Mouse (Mus musculus): ENCODE measurements at regions not wholly inside any gene's neighbourhood (a gene's known extent, or its start where the extent isn't known, plus 50 kb on each side); places are given as distances from the start of the nearest gene placed in this dataset.
A peak's percentile ranks its signal among the peaks of the same experiment; 100 is the strongest.

GRCm38 (mm10) chr16:29973250-29973649 lies 90.9 kb upstream of the Hes1 start:
- DNase-seq = no peak

DNA sequence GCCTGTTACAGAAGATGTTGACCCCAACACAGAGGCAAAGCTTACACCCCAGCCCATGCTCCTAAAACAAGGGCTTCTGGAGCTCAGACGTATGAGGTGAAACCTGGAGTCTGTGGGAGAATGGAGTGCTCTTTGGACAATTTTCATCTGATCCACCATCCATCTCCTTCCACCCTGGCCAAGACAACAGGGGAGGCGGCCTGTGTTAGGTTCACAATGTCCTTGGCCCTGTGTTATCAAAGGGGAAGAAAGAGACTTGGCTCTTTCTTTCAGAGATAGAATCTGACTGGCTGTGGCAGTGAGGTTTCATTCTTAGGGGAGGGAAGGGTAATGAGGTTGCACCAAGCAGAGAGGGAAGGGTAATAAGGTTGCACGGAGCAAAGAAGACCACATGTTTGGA lies 88.4 kb upstream of the Hes1 start:
- DNase-seq = no peak

- DNase-seq = no peak
These were observed 87.2 kb upstream of the Hes1 start for GRCm38 (mm10) chr16:29977011-29977410.

DNA sequence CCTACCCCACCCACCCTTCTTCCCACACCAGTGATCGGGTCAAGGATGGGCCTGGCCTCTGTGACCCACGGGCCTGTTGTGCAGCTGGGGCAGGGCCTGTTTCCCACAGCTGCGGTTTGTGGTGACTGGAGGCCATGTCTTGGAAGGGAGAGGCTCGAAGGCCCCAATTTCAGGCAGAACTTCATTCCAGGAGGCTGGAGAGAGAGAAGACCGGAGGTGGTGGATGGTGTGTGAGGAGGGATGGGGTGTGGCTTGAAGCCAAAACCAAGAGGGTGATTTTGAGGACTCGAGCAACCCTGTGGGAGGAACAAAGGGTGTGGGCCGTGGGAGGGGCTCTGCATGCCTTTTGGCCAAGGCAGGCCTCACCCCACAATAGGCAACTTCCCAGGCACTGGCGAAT lies 86.5 kb upstream of the Hes1 start:
- peak; percentile 12 for DNase-seq

GRCm38 (mm10) chr16:29979066-29979465 lies 85.1 kb upstream of the Hes1 start:
- DNase-seq = no peak

DNA sequence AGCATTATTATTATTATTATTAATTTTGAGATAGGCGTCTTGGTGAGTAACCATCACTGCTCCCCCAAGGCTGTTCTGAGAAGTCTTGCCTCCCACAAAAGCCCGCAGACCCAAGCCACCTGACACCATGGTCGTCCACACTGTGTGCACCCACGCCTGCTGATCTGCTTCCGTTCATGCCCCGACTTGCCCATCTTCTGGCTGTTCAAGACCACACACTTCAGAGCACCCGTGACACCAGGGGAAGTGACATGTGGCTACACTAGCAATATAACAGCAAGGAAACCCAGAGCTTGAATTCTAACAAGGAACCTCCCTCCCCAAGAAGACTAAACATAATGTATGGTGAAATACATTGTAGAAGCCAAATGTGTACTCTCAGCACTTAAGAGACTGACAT lies 82.6 kb upstream of the Hes1 start:
- DNase-seq = no peak

DNA sequence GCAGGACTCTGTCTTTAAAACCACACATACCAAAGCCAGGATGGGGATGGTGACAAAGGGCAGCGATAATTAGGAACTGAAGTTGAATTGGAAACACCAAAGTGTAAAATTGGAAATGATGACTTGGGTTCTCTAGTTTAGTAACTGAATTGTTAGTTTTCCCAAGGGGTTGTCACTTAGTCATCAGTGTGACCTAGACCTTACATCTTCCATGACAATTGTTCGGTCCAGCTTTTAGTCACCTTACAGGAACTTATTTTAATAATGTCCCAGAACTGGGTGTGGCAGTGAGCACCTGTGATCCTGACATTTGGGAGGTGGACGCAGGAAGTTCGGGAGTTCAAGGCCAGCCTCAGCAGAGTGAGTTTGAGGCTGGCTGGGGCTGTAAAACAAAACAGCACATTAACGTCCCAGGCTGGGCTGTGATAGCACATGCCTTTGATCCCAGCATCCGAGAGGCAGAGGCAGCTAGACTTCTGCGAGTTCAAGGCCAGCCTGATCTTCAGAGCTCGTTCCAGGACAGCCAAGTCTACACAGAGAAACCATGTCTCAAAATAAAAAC lies 81.9 kb upstream of the Hes1 start:
- no peak for DNase-seq

- DNase-seq = no peak
These were observed 81.0 kb upstream of the Hes1 start for GRCm38 (mm10) chr16:29983161-29983560.

DNA sequence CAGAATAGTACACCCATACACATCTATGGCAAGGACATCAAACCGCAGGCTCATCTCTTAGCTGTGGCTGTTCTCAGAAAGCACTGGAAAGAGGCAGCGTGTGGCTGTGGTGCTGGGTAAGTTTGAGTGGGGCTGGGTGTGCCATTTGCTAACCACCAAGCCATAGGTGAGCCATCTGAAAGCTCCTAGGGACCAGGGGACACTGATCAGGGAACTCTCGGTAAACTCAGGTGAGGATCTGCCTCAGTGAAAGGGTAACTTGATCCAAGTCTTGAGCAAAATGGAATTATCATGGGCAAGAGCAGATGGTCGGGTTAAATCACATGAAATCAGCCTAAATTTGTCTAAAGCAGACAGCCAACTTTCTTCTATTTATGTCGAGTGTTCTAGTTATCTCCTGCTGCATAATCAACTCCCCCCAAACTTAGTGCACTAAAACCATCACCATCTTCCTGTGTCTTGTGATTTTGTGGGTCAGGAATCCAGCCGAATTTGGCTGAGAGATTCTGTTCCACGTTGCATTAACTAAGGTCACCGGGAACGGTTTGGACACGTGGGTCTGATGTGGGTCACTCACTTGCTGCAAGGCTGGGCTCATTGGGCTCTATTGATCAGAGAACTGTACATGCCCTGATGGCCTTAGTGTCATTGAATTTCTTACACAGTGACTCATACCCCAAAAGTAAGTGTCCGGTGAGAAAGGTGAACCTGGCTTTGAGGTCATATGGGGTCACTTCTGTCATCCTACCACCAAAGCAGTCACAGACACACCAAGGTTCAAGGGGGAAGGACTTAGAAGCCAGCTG lies 78.9 kb upstream of the Hes1 start:
- DNase-seq = no peak

DNA sequence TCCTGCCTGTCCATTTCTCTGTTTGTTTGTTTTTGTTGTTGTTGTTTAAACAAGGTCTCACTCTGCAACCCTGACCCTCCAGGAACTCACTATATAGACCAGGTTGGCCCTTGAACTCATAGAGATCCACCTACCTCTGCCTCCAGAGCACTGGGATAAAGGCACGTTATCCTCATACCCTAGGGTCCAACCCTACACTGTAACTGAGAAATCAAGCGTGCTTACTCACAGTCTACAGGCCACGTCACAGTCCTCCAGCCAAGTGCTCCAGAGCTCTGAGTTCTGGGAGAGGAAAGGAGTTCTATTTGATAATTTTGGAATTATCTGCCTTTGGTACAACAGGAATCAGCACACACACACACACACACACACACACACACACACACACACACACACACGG lies 76.6 kb upstream of the Hes1 start:
- DNase-seq = no peak

GRCm38 (mm10) chr16:29987999-29988398 lies 76.2 kb upstream of the Hes1 start:
- DNase-seq = no peak

GRCm38 (mm10) chr16:29989308-29989707 lies 74.9 kb upstream of the Hes1 start:
- no peak for DNase-seq

DNA sequence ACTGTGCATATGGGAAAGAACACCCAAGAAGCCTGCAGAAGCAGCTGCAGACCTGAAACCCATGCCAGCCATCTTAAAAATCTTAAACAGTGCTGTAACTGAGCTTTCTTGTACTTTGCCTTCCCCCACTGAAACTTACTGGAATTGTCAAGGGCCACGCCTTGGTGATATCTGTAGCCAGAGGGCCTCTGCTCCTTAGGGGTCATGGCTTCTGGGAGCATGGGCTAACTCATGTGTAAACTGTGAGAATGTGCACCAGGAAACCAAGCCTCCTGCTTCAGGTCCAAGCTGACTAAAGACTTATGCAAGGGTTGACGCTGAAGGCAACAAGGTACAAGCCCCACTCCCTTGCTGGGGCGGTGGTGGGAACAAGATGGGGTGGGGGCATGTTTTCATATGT lies 73.8 kb upstream of the Hes1 start:
- no peak for DNase-seq

- DNase-seq = no peak
These were observed 73.2 kb upstream of the Hes1 start for GRCm38 (mm10) chr16:29990795-29991587.

- no peak for DNase-seq
These were observed 72.3 kb upstream of the Hes1 start for GRCm38 (mm10) chr16:29991876-29992380.

GRCm38 (mm10) chr16:29993111-29993510 lies 71.1 kb upstream of the Hes1 start:
- DNase-seq = no peak

GRCm38 (mm10) chr16:29993535-29993934 lies 70.6 kb upstream of the Hes1 start:
- no peak for DNase-seq

GRCm38 (mm10) chr16:29996139-29997069 lies 67.8 kb upstream of the Hes1 start:
- DNase-seq = peak; percentile 70

GRCm38 (mm10) chr16:30000166-30000565 lies 64.0 kb upstream of the Hes1 start:
- DNase-seq = no peak

DNA sequence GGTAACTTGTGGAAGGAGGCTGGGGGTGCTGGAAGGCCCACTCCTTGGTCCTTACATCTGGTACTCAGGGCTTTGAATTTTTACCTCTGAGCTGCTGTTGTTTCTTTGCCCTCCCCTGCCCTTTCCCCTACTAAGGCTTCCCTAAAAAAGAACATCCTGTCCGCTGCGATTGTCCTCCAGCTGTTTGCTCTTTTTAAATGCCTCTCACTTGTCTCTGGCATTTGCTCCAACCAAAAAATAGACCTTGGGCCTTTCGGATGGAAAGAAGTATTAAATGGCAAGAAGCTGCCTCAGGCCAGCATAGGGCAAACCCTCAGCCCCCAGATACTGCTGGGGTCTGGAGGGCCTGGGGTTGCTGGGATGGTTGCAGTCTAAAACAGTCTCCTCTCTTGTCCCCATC lies 59.1 kb upstream of the Hes1 start:
- DNase-seq = no peak

- DNase-seq = no peak
These were observed 57.4 kb upstream of the Hes1 start for GRCm38 (mm10) chr16:30006826-30007225.

Data from thymus, postnatal 14 days (tissue).